Mouse (Mus musculus) testis, adult 2 months (tissue): ENCODE measurements around the gene Ltbp1. TPM values are rescaled to one million over a fixed set of nuclear protein-coding genes. Genes with fewer than 3 reads are reported as not detected.

Experiments
- H3K27ac ChIP-seq: fragments of 200-500 bp; 2 replicates; pipeline ENCODE4 v1.5.1; 2012; ENCODE audit warnings: low read depth, low read length; ENCODE audit not compliant: control insufficient read depth, insufficient read depth
- H3K27me3 ChIP-seq: fragments of 200-500 bp; 2 replicates; pipeline ENCODE4 v1.6.1; 2012; ENCODE audit warnings: mild to moderate bottlenecking, low read length, moderate library complexity; ENCODE audit not compliant: control insufficient read depth, insufficient read depth
- H3K36me3 ChIP-seq: fragments of 200-500 bp; 2 replicates; pipeline ENCODE4 v1.6.1; 2012; ENCODE audit warnings: mild to moderate bottlenecking, low read length; ENCODE audit not compliant: control insufficient read depth, insufficient read depth
- H3K4me1 ChIP-seq: fragments of 200-500 bp; 2 replicates; pipeline ENCODE4 v1.6.1; 2012; ENCODE audit warnings: low read length; ENCODE audit not compliant: control insufficient read depth, insufficient read depth
- H3K4me3 ChIP-seq: fragments of 200-500 bp; 2 replicates; pipeline ENCODE4 v1.5.1; 2012; ENCODE audit warnings: low read depth, mild to moderate bottlenecking, low read length, moderate library complexity, mixed read lengths; ENCODE audit not compliant: control insufficient read depth
- CTCF ChIP-seq: fragments of 200-500 bp; IDR thresholded peaks from 2 replicates; pipeline ENCODE4 v1.5.1; 2012; ENCODE audit warnings: low read depth, mild to moderate bottlenecking, inconsistent platforms, low read length, moderate library complexity; ENCODE audit not compliant: control insufficient read depth, insufficient read depth, insufficient replicate concordance
- POLR2A ChIP-seq: fragments of 200-500 bp; IDR thresholded peaks from 2 replicates; pipeline ENCODE4 v1.6.1; 2012; ENCODE audit warnings: low read depth, mild to moderate bottlenecking, inconsistent platforms, low read length, moderate library complexity; ENCODE audit not compliant: control insufficient read depth
- polyA plus RNA-seq: library from polyadenylated mRNA; depleted of rRNA; stranded (reverse); fragments of >200 nt; gene quantifications from 2 replicates; pipeline ENCODE4 v1.2.3, GENCODE M21; 2012

The Ltbp1 gene
- polyA plus RNA-seq, 1 experiment = 2.9 TPM

- Histone ChIP-seq H3K27ac (no peak overlapping the region), H3K4me3 (no peak overlapping the region), H3K4me1 (no peaks in the 10 kb centered on the region), H3K36me3 (no peaks in the 10 kb centered on the region), H3K27me3 (no peaks in the 10 kb centered on the region)
- TF ChIP-seq POLR2A = no peak
- TF ChIP-seq CTCF = no peak
Measured at GRCm38 (mm10) chr17:75143927-75144326, 138.6 kb downstream of the Ltbp1 start.

GRCm38 (mm10) chr17:75147218-75147617 is 141.8 kb downstream of the Ltbp1 start:
- Histone ChIP-seq H3K27me3 (no peaks in the 10 kb centered on the region), H3K27ac (no peak overlapping the region), H3K36me3 (no peaks in the 10 kb centered on the region), H3K4me1 (no peaks in the 10 kb centered on the region), H3K4me3 (no peak overlapping the region)
- TF ChIP-seq CTCF = no peak
- TF ChIP-seq POLR2A = no peak

GRCm38 (mm10) chr17:75151800-75152199 is 146.4 kb downstream of the Ltbp1 start:
- TF ChIP-seq POLR2A = no peak
- TF ChIP-seq CTCF = no peak
- H3K4me1 ChIP-seq = no peaks in the 10 kb centered on the region

GRCm38 (mm10) chr17:75153088-75153487 is 147.7 kb downstream of the Ltbp1 start:
- Histone ChIP-seq H3K4me1 (no peaks in the 10 kb centered on the region), H3K4me3 (no peak overlapping the region), H3K36me3 (no peaks in the 10 kb centered on the region), H3K27me3 (no peaks in the 10 kb centered on the region), H3K27ac (no peak overlapping the region)
- no peak for TF ChIP-seq CTCF
- no peak for TF ChIP-seq POLR2A

More at GRCm38 (mm10) chr17:75151800-75152199, 146.4 kb downstream of the Ltbp1 start:
- no peaks in the 10 kb centered on the region for H3K27me3 ChIP-seq
- peak overlapping the region; percentile 30 for H3K27ac ChIP-seq
- no peak overlapping the region for H3K4me3 ChIP-seq
- no peaks in the 10 kb centered on the region for H3K36me3 ChIP-seq

- no peak for TF ChIP-seq CTCF
- TF ChIP-seq POLR2A = no peak
- H3K27ac ChIP-seq = no peak overlapping the region
- H3K36me3 ChIP-seq = no peaks in the 10 kb centered on the region
- no peaks in the 10 kb centered on the region for H3K27me3 ChIP-seq
- no peaks in the 10 kb centered on the region for H3K4me1 ChIP-seq
- no peak overlapping the region for H3K4me3 ChIP-seq
Measured at GRCm38 (mm10) chr17:75158385-75158784, 153.0 kb downstream of the Ltbp1 start.

GRCm38 (mm10) chr17:75159066-75159787 is 153.9 kb downstream of the Ltbp1 start:
- TF ChIP-seq CTCF = no peak
- no peak for TF ChIP-seq POLR2A
- H3K27ac ChIP-seq = no peak overlapping the region
- no peaks in the 10 kb centered on the region for H3K4me1 ChIP-seq
- no peak overlapping the region for H3K4me3 ChIP-seq
- H3K36me3 ChIP-seq = no peaks in the 10 kb centered on the region
- H3K27me3 ChIP-seq = no peaks in the 10 kb centered on the region

- no peaks in the 10 kb centered on the region for H3K27me3 ChIP-seq
- no peaks in the 10 kb centered on the region for H3K4me1 ChIP-seq
- H3K4me3 ChIP-seq = no peak overlapping the region
- H3K27ac ChIP-seq = no peak overlapping the region
- TF ChIP-seq POLR2A (no peak), CTCF (no peak)
- no peaks in the 10 kb centered on the region for H3K36me3 ChIP-seq
Measured at GRCm38 (mm10) chr17:75161062-75161461, 155.7 kb downstream of the Ltbp1 start.

- H3K27me3 ChIP-seq = no peaks in the 10 kb centered on the region
- H3K27ac ChIP-seq = no peak overlapping the region
- H3K4me3 ChIP-seq = no peak overlapping the region
- no peaks in the 10 kb centered on the region for H3K4me1 ChIP-seq
- H3K36me3 ChIP-seq = no peaks in the 10 kb centered on the region
- TF ChIP-seq CTCF = no peak
- no peak for TF ChIP-seq POLR2A
Measured at GRCm38 (mm10) chr17:75161931-75162330, 156.6 kb downstream of the Ltbp1 start.
